Mouse (Mus musculus): ENCODE data around the gene Wee2. TPM values are rescaled to one million over a fixed set of nuclear protein-coding genes. Genes with fewer than 3 reads are reported as not detected.

Wee2 gene
- total RNA-seq, 2 experiments from 2014 or later: not detected

- H3K27ac ChIP-seq: no peak overlapping the region
- DNase-seq: no peak
- H3K4me3 ChIP-seq: no peak overlapping the region
- intact Hi-C loops (cut with DNase I): no loop called here
- no peak for TF ChIP-seq CTCF (IDR thresholded peaks at IDR 0.05)
These were observed 4.5 kb downstream of the Wee2 start for GRCm38 (mm10) chr6:40443281-40443928.

GRCm38 (mm10) chr6:40448626-40449025, 9.7 kb downstream of the Wee2 start:
- no peak for TF ChIP-seq CTCF (IDR thresholded peaks at IDR 0.05)
- Histone ChIP-seq H3K4me3 (no peak overlapping the region), H3K27ac (no peak overlapping the region)
- intact Hi-C loops (cut with DNase I): no loop called here
- no peak for DNase-seq

DNA sequence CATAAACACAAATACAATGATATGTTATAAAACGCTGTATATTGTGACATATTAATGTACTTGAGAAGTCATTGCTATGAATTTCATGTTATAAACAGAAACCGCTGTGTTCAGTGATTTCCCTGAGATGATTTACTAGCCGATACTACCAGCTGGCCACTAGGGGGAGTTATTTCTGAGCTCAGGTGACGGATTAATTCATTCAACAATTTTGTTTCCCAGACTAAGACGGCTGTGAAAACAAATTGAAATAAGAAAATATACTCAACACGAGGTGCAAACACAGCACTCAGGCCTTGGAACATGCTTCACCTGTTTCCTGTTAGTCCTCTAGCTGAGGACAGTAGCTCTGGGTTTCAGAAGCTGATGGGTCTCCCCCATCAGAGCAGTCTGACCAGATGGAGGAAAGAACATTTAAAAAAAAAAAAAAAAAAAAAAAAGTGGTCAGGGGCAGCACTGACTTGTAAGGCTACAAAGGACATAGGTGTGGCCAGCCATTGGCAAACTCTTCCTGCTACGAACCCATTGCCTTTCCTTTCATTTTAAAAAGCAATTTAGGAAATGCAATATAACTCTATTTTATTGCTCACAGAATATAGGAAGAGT, 15.7 kb downstream of the Wee2 start:
- TF ChIP-seq CTCF (IDR thresholded peaks at IDR 0.05): peak; percentile 64
- Histone ChIP-seq H3K27ac (no peak overlapping the region), H3K4me3 (no peak overlapping the region)
- intact Hi-C loops (cut with DNase I): no loop called here
- DNase-seq: no peak

DNA sequence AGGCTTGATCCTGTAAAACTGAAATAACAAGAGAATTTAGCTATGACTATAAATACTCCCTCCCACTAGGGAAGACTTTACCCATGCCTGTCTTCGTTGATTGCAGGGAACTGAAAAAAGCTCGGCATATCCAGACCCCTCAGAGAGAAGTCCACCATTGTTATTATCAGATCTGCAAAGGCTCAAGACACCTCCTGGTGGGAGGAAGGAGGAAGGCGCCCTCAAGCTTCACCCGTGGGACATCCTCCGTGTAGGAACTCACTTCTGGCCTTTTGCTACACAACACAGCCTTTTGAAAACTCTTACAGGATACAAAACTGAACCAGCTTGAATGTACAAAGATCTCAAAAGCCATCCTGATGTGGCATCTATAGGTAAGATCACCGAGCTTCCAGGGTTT, 26.8 kb downstream of the Wee2 start:
- intact Hi-C loops (cut with DNase I): loop anchor here (10.0 kb wide), 1 partner anchor 651 kb away; the partner anchor contains the start of gene Mrps33
- Histone ChIP-seq H3K4me3 (no peak overlapping the region), H3K27ac (no peak overlapping the region)
- TF ChIP-seq CTCF (IDR thresholded peaks at IDR 0.05): no peak; the same call in 1 of the 2 replicates
- no peak for DNase-seq

- intact Hi-C loops (cut with DNase I): loop anchor here (2.0 kb wide), 1 partner anchor 146 kb away; the partner anchor contains the start of gene Agk
- Histone ChIP-seq H3K27ac (peak within 1 kb of the TSS; percentile 95), H3K4me3 (peak within 1 kb of the TSS; percentile 90)
- TF ChIP-seq CTCF (IDR thresholded peaks at IDR 0.05): peak; percentile 24; the same call in 1 of the 2 replicates
- peak; percentile 95 for DNase-seq
These were observed 32.2 kb downstream of the Wee2 start, which contains the start of gene Ssbp1 for GRCm38 (mm10) chr6:40470916-40471719. Gene Ssbp1 (plus strand): TSS chr6:40471352.

GRCm38 (mm10) chr6:40471720-40472010, 32.8 kb downstream of the Wee2 start:
- intact Hi-C loops (cut with DNase I): loop anchor here (2.0 kb wide), 1 partner anchor 147 kb away; the partner anchor contains the start of gene Agk
- TF ChIP-seq CTCF (IDR thresholded peaks at IDR 0.05): no peak
- peak overlapping the region; percentile 95 for H3K27ac ChIP-seq

DNA sequence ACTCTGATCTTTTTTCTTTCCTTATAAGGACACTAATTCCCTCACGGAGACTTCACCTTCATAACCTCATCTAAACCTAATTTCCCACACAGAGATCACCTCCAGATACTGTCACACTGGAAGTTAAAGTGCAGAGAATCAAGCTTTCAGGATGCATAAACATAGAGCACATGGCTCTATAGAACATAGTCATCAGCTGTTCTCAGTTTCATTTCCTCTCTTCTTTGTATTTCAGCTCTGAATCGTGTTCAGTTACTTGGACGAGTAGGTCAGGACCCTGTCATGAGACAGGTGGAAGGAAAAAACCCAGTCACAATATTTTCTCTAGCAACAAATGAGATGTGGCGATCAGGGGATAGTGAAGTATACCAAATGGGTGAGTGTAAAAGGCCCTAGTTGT, 37.2 kb downstream of the Wee2 start:
- intact Hi-C loops (cut with DNase I): no loop called here
- no peak overlapping the region for H3K4me3 ChIP-seq
- DNase-seq: no peak
- H3K27ac ChIP-seq: no peak overlapping the region
- no peak for TF ChIP-seq CTCF (IDR thresholded peaks at IDR 0.05)

More at GRCm38 (mm10) chr6:40471720-40472010, 32.8 kb downstream of the Wee2 start:
- peak overlapping the region; percentile 90 for H3K4me3 ChIP-seq
- no peak for DNase-seq

DNA sequence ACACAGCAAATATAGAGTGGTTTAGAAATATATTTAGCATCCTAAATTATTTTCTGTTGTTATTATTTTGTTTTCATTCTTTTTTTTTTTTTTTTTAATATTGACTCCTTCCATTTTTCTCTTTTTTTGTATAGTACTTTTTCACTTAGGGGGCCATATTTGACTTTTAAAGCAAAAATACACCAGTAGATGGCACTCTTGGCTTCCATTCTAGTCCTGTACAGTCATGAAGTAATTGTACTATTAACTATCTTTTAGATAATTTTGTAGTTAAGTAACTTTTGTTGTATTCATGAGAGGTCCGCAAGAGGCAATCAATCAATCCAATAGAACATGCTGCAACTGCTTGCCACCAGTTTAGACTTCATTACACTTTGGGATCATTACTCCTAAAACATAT, 40.8 kb downstream of the Wee2 start:
- no peak overlapping the region for H3K4me3 ChIP-seq
- peak; percentile 42 for TF ChIP-seq CTCF (IDR thresholded peaks at IDR 0.05)
- no peak for DNase-seq
- no peak overlapping the region for H3K27ac ChIP-seq
- intact Hi-C loops (cut with DNase I): loop anchor here (10.0 kb wide), 1 partner anchor 205 kb away; no protein-coding TSS in a partner anchor

DNA sequence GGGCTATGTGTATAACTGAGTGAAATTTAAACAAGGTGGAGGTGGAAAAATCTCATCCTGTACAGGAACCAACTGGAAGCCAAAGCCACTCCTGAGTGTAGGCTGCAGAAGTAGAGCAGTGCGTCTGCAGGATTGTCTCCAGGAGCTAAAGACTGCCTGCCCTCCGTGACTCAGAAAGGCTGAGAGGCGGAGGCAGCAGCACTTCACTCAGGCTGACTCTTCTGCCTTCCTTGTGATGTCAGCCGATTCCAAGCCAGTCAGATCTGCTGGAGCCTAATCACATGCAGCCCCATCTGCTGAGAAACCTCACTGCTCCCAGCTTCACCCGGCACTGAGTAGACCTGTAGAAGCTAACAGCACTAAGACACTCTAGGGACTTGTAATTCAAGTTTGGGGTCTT, 43.4 kb downstream of the Wee2 start:
- no peak overlapping the region for H3K4me3 ChIP-seq
- intact Hi-C loops (cut with DNase I): loop anchor here (10.0 kb wide), 1 partner anchor 202 kb away; no protein-coding TSS in a partner anchor
- DNase-seq: no peak
- TF ChIP-seq CTCF (IDR thresholded peaks at IDR 0.05): no peak
- no peak overlapping the region for H3K27ac ChIP-seq

GRCm38 (mm10) chr6:40490933-40491332, 52.0 kb downstream of the Wee2 start, which contains the start of gene Tas2r137:
Gene Tas2r137 (plus strand): TSS chr6:40491233.
- intact Hi-C loops (cut with DNase I): no loop called here
- H3K27ac ChIP-seq: no peak within 1 kb of the TSS
- TF ChIP-seq CTCF (IDR thresholded peaks at IDR 0.05): no peak
- no peak within 1 kb of the TSS for H3K4me3 ChIP-seq
- DNase-seq: no peak

GRCm38 (mm10) chr6:40493229-40493628, 54.3 kb downstream of the Wee2 start, which contains the start of gene Tas2r108:
Gene Tas2r108 (plus strand): TSS chr6:40493529.
- intact Hi-C loops (cut with DNase I): no loop called here
- no peak for TF ChIP-seq CTCF (IDR thresholded peaks at IDR 0.05)
- no peak within 1 kb of the TSS for H3K27ac ChIP-seq
- no peak for DNase-seq
- no peak within 1 kb of the TSS for H3K4me3 ChIP-seq

Other genes with a start within 250 kb of the Wee2 start
- 1 to 10 TPM; 5.5 to 9.0 TPM for gene Agk, start 113.9 kb upstream of the Wee2 start, total RNA-seq (2021)
- 1 to 10 TPM in 1 of 2 experiments, under 1 TPM in 1; 0.98 to 1.2 TPM for gene E330009J07Rik, start 3.0 kb upstream of the Wee2 start, total RNA-seq (2021)
- 10 to 100 TPM; 24.7 to 29.6 TPM for gene Ssbp1, start 32.3 kb downstream of the Wee2 start, total RNA-seq (2021)
- not detected for gene Tas2r137, start 52.1 kb downstream of the Wee2 start, total RNA-seq (2021)
- gene Tas2r108, start 54.4 kb downstream of the Wee2 start, total RNA-seq (2021): not detected
- gene Prss37, start 80.4 kb downstream of the Wee2 start, total RNA-seq (2021): not detected
- not detected for gene Olfr461, start 116.0 kb downstream of the Wee2 start, total RNA-seq (2021)
- not detected for gene Olfr460, start 130.4 kb downstream of the Wee2 start, total RNA-seq (2021)
- gene Clec5a, start 146.7 kb downstream of the Wee2 start, total RNA-seq (2021): under 1 TPM; 0.13 to 0.17 TPM
- gene Tas2r138, start 174.2 kb downstream of the Wee2 start, total RNA-seq (2021): not detected
- 1 to 10 TPM in 1 of 2 experiments, not detected in 1; 1.1 TPM for gene Mgam, start 189.7 kb downstream of the Wee2 start, total RNA-seq (2021)